Mouse (Mus musculus) E14TG2a.4 (cell line): ENCODE measurements around the gene Rec114.

Experiments
- H3K27me3 ChIP-seq: 2 replicates; pipeline ENCODE4 v1.6.1; 2014; ENCODE audit warnings: low read length, control low read depth; ENCODE audit not compliant: insufficient read depth
- H3K36me3 ChIP-seq: 2 replicates; pipeline ENCODE4 v1.6.1; 2014; ENCODE audit warnings: low read length, control low read depth; ENCODE audit not compliant: insufficient read depth
- H3K4me1 ChIP-seq: replicated peaks from 2 replicates; pipeline ENCODE4 v1.6.1; 2014; ENCODE audit warnings: low read depth, low read length, control low read depth
- H3K4me3 ChIP-seq: replicated peaks from 2 replicates; pipeline ENCODE4 v1.5.1; 2014; ENCODE audit warnings: mild to moderate bottlenecking, low read length
- H3K9me3 ChIP-seq: 2 replicates; pipeline ENCODE4 v1.6.1; 2014; ENCODE audit warnings: low read length, control low read depth
- CTCF ChIP-seq: conservative IDR thresholded peaks from 2 replicates; pipeline ENCODE4 v1.5.1; 2014; ENCODE audit warnings: low read length
- NANOG ChIP-seq: IDR thresholded peaks from 2 replicates; pipeline ENCODE4 v1.6.1; 2014; ENCODE audit warnings: borderline replicate concordance, low read length, mixed read lengths
- POU5F1 ChIP-seq: IDR thresholded peaks from 2 replicates; pipeline ENCODE4 v1.6.1; 2014; ENCODE audit warnings: low read length, borderline replicate concordance

The Rec114 gene

GRCm38 (mm10) chr9:58627197-58627596 lies 116.6 kb downstream of the Rec114 start:
- H3K4me3 ChIP-seq = no peak overlapping the region
- H3K36me3 ChIP-seq = peaks cover 27% of the 10 kb centered on the region
- no peaks in the 10 kb centered on the region for H3K27me3 ChIP-seq
- no peak for TF ChIP-seq POU5F1
- no peak for TF ChIP-seq NANOG
- no peak for TF ChIP-seq CTCF
- 0 out of 2 replicates have a peak, but pooled peaks cover 2% of the 10 kb centered on the region for H3K4me1 ChIP-seq
- H3K9me3 ChIP-seq = no peaks in the 10 kb centered on the region

DNA sequence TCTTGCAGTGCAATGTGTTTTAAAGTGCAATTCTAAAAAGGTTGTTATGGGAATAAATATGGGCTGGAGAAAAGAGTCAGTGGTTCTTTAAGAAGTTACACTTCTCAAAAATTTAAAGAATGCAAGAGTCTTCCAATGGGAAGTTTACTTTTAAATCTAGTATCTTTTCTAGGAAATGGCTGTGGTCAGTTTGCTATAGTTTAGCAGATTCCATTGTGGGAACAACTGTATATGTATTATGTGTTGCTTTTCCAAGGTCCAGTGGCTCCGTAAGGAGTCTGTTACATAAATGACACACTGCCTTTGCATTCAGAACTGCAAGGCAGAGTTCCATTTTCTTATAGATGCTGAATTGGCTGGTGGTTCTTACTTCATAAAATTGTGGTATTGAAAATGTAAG lies 120.8 kb downstream of the Rec114 start:
- no peak overlapping the region for H3K4me3 ChIP-seq
- no peaks in the 10 kb centered on the region for H3K27me3 ChIP-seq
- TF ChIP-seq POU5F1 (no peak), NANOG (no peak), CTCF (no peak)
- H3K4me1 ChIP-seq = peaks cover 14% of the 10 kb centered on the region
- peaks cover 11% of the 10 kb centered on the region for H3K36me3 ChIP-seq
- H3K9me3 ChIP-seq = no peaks in the 10 kb centered on the region

- H3K9me3 ChIP-seq = no peaks in the 10 kb centered on the region
- no peak for TF ChIP-seq POU5F1
- no peak for TF ChIP-seq CTCF
- no peak for TF ChIP-seq NANOG
- no peaks in the 10 kb centered on the region for H3K27me3 ChIP-seq
- peaks cover 30% of the 10 kb centered on the region for H3K4me1 ChIP-seq
- no peak overlapping the region for H3K4me3 ChIP-seq
- H3K36me3 ChIP-seq = no peaks in the 10 kb centered on the region
These were observed 128.5 kb downstream of the Rec114 start for GRCm38 (mm10) chr9:58615064-58615938.

GRCm38 (mm10) chr9:58613790-58614189 lies 130.0 kb downstream of the Rec114 start:
- H3K4me3 ChIP-seq = no peak overlapping the region
- H3K27me3 ChIP-seq = no peaks in the 10 kb centered on the region
- no peak for TF ChIP-seq CTCF
- H3K9me3 ChIP-seq = no peaks in the 10 kb centered on the region
- H3K4me1 ChIP-seq = peaks cover 26% of the 10 kb centered on the region
- H3K36me3 ChIP-seq = no peaks in the 10 kb centered on the region
